Mouse (Mus musculus): ENCODE measurements around the gene Slc18b1. TPM values are rescaled to one million over a fixed set of nuclear protein-coding genes. Genes with fewer than 3 reads are reported as not detected.

Gene Slc18b1
- total RNA-seq, 2 experiments from 2014 or later: 21.2 to 30.0 TPM

GRCm38 (mm10) chr10:23802911-23803310, 6.1 kb downstream of the Slc18b1 start:
- DNase-seq (ENCODE audit: extremely low spot score in 1 of 2, low spot score in 1 of 2): no peak

- DNase-seq (ENCODE audit: extremely low spot score in 1 of 2, low spot score in 1 of 2): no peak
Observed at GRCm38 (mm10) chr10:23804665-23805064, 7.9 kb downstream of the Slc18b1 start.

DNA sequence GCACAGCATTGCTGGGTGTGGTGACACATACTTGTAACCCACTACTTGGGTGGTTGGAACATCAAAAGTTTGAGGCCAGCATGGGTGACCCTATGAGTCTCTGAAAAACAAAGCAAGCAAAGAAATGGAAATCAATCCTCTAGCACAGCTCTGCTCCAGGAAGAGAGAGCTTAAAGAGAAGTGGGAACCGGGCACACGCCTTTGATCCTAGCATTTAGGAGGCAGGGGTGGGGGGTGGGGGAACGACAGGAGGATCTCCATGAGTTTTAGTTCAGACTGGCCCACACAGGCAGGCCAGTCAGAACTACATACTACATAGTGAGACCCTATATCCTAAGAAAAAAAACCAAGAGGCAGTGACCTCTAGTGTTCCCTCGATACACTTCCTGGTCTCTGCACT, 9.4 kb downstream of the Slc18b1 start:
- DNase-seq (ENCODE audit: extremely low spot score in 1 of 2, low spot score in 1 of 2): no peak

DNA sequence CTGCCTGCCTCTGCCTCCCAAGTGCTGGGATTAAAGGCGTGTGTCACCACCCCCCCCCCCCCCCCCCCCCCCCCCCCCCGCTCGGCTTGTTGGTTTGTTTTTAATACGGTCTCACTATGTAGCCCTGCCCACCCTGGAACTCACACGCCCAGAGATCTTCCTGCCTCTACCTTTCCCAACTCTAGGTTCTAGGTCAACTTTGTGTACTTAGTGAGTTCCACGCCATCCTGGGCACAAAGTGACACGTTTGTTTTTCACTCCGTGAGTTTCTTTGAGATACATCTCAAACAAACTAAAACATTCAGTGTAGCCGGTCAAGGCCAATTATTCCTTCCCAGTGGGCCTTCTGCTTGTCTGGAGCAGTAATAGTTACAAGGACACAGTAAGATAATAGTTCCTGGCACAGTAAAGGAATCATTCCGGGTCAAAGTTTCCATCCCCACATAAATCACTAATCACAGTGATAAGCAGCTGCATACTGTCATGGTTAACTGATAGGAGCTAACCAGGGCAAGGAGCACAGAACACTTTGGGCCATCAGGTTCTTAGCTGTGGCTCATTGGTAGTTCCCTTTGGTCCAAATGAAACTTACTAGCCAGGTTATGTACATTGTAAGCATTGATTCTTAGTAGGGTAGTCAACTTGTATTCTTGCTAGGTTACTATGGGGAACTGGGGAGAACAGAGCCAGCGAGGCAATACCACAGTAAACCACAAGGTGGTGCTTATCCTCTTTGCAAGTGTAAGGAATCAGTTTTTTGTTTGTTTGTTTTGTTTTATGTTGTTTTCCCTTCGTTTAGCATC, 15.1 kb downstream of the Slc18b1 start:
- DNase-seq (ENCODE audit: extremely low spot score in 1 of 2, low spot score in 1 of 2): peak; percentile 56 to 92

GRCm38 (mm10) chr10:23812438-23812759, 15.6 kb downstream of the Slc18b1 start:
- DNase-seq (ENCODE audit: extremely low spot score in 1 of 2, low spot score in 1 of 2): no peak

DNA sequence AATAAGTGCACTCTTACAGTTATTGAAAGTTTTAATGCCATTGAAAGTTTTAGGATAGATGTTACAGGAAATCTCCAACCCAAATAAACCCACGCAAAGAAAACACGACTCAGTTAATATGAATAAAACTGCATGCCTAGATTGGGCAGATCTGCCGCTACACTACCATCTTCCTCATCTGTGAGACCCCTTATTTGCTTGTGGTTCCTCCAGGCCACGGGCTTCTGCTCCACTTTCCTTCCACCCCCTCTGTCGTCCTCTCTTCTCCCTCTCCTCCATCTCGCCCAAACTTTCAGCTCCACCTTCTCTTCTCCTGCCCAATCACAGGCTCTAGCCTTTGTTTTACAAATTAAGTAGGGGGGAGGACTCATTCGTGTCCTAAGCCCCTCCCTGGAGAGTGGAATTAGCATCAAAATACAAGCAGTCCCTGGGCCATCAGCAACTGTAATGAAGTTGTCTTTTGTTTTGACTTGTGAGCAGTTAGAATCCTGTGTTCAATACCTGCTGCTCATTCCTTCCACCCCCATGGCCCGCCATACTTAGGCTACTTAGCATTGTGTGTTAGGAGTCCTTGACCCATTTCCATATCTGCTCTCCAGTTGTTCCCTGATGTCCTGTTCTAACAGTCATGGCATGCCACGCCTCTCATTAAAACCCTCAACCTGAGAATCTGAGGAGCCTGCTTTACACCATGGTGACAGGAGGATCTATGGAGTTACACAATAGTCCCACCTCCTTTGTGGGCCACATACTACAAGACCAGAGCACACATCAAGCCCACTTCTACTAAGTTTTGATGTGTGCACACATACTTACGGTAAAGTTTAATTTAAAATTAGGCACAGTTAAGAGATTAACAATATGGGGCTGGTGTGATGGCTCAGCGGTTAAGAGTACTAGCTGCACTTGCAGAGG, 16.3 kb downstream of the Slc18b1 start:
- no peak for DNase-seq (ENCODE audit: extremely low spot score in 1 of 2, low spot score in 1 of 2)

- DNase-seq (ENCODE audit: extremely low spot score in 1 of 2, low spot score in 1 of 2): peak; percentile 74 to 96
Observed at GRCm38 (mm10) chr10:23815168-23815567, 18.4 kb downstream of the Slc18b1 start.

- no peak for DNase-seq (ENCODE audit: extremely low spot score in 1 of 2, low spot score in 1 of 2)
Observed at GRCm38 (mm10) chr10:23816241-23816640, 19.5 kb downstream of the Slc18b1 start.

DNA sequence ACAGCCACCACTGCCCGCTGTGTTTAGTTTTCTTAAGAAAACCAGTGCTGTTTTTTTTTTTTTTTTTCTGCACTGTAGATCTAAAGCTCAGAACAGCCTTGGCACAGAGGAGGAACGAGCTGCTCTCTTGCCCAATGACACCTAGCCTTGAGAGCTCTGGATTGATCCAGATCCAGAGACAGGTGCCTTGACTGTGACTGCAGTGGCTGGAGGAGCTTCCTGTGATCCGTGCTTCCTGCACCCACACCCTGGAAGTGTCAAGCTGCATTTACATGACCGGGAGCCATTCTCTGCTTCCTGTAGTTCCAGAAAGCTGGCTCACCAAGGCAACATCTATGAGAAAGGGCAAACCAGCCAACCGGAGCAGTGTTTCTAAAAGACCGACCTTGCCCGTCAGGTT, 29.7 kb downstream of the Slc18b1 start:
- no peak for DNase-seq (ENCODE audit: extremely low spot score in 1 of 2, low spot score in 1 of 2)

GRCm38 (mm10) chr10:23836003-23836964, 39.5 kb downstream of the Slc18b1 start:
- DNase-seq (ENCODE audit: extremely low spot score in 1 of 2, low spot score in 1 of 2): no peak

DNA sequence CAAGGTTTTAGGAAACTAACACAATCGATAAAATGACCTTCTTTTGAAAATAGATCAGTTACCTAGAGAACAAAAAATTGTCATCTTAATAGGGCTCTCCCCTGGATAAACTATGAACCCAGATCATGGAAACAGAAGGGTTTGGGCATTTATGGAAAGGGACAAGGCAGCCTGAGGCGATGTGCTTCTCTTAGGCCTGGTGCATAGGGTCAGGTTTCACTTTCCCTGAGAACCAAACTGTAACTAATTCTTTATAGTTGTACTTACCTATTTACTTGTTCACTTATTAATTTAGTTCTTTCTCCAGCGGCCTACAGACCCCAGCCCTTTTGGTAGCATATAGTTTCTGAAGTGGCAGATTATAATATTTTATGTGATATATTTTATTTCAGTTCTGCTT, 40.3 kb downstream of the Slc18b1 start:
- DNase-seq (ENCODE audit: extremely low spot score in 1 of 2, low spot score in 1 of 2): no peak

DNA sequence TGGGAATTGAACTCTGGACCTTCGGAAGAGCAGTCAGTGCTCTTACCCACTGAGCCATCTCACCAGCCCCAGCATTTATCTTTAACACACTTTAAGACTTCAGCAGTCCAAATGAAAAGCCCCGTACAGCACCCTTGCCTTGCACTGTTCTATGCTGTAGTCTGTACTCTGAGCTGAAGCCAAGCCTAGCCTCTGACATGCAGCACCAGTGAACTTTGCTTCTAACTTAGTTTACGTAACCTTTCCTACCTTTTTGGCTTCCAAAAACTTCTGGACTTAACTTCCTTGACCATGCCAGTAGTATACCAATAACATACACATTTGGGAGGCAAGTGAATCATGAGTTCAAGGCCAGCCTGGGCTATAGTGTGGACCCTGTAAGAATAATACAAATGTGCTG, 42.1 kb downstream of the Slc18b1 start:
- no peak for DNase-seq (ENCODE audit: extremely low spot score in 1 of 2, low spot score in 1 of 2)

DNA sequence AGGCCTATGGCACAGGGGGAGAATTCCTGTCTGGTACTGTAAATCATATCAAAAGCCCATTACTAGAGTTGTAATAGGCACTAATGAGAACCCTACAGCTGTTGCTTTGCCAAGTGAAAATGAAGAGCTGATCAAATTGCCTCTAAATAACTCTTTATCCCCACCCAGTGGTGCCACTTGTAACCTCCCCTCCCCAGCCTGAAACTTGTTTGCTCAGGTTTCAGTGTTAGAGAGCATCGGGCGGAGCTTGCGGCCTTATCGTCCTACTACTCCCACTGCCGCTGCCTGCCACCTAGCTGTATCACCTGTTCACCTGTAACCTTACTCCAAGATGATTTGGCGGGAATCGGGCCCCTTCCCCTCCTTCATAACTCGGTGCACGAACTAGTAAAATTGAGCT, 42.6 kb downstream of the Slc18b1 start:
- no peak for DNase-seq (ENCODE audit: extremely low spot score in 1 of 2, low spot score in 1 of 2)

DNA sequence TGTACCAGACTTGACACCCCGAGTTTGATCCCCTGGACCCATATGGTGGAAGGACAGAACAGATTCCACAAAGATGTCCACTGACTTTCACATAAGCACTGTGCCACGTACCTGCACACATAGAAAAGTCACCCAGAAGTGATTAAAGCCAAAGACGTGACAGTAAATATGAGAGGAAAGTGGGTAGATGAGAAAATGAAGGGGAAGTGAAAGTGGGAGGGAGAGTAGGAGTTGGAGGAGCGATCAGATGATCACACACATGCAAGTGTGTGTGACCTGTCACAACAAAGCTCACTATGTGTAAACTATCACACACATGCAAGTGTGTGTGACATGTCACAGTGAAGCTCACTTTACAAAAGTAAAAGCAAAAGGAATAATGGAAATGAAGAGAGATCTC, 43.7 kb downstream of the Slc18b1 start:
- DNase-seq (ENCODE audit: extremely low spot score in 1 of 2, low spot score in 1 of 2): no peak

GRCm38 (mm10) chr10:23851228-23851912, 54.6 kb downstream of the Slc18b1 start, which contains the start of gene Vnn3:
TSS of gene Vnn3 (plus strand) at chr10:23851462.
- no peak for DNase-seq (ENCODE audit: extremely low spot score in 1 of 2, low spot score in 1 of 2)

- no peak for DNase-seq (ENCODE audit: extremely low spot score in 1 of 2, low spot score in 1 of 2)
Observed at GRCm38 (mm10) chr10:23852096-23852495, 55.3 kb downstream of the Slc18b1 start.

GRCm38 (mm10) chr10:23864362-23865312, 67.9 kb downstream of the Slc18b1 start:
- DNase-seq (ENCODE audit: extremely low spot score in 1 of 2, low spot score in 1 of 2): no peak
